Mouse (Mus musculus) forebrain, embryonic 12.5 days (tissue): ENCODE measurements around the gene Lyrm9. TPM values are rescaled to one million over a fixed set of nuclear protein-coding genes. Genes with fewer than 3 reads are reported as not detected.
A peak's percentile ranks its signal among the peaks of the same experiment; 100 is the strongest.

ENCODE experiments used
- ATAC-seq: fragments of 200-750 bp; cut with Nextera tagmentation; 2 replicates; pipeline ENCODE4 v1.8.0; 2017; ENCODE audit warnings: moderate TSS enrichment; ENCODE audit not compliant: low FRiP score
- H3K27ac ChIP-seq: fragments of 300-500 bp; sonication (generic); 2 replicates; pipeline ENCODE4 v1.5.1; 2016; ENCODE audit warnings: mild to moderate bottlenecking
- H3K27me3 ChIP-seq: fragments of 300-500 bp; sonication (generic); 2 replicates; pipeline ENCODE4 v1.6.1; 2016; ENCODE audit warnings: mild to moderate bottlenecking
- H3K36me3 ChIP-seq: fragments of 300-500 bp; sonication (generic); replicated peaks from 2 replicates; pipeline ENCODE4 v1.6.1; 2016; ENCODE audit warnings: mild to moderate bottlenecking
- H3K4me1 ChIP-seq: fragments of 300-500 bp; sonication (generic); 2 replicates; pipeline ENCODE4 v1.6.1; 2016
- H3K4me2 ChIP-seq: fragments of 300-500 bp; sonication (generic); 2 replicates; pipeline ENCODE4 v1.6.1; 2016; ENCODE audit warnings: mild to moderate bottlenecking, moderate library complexity
- H3K4me3 ChIP-seq: fragments of 300-500 bp; sonication (generic); replicated peaks from 2 replicates; pipeline ENCODE4 v1.5.1; 2016; ENCODE audit warnings: mild to moderate bottlenecking
- H3K9ac ChIP-seq: fragments of 300-500 bp; sonication (generic); 2 replicates; pipeline ENCODE4 v1.6.1; 2016; ENCODE audit warnings: mild to moderate bottlenecking
- H3K9me3 ChIP-seq: fragments of 300-500 bp; sonication (generic); 2 replicates; pipeline ENCODE4 v1.6.1; 2016
- WGBS: fragments of 180-500 bp; shearing (Covaris S2); methylation state at CpG from one replicate; pipeline ENCODE4 v1.1.7; 2016; 5-methylcytosine and 5-hydroxymethylcytosine counted together
- polyA plus RNA-seq: library from polyadenylated mRNA; unstranded; fragments of >200 nt; fragmentation: Nextera tagmentation; extraction: Ambion mirVana; gene quantifications from 2 replicates; pipeline ENCODE4 v1.2.1, GENCODE M21; 2016

The Lyrm9 gene
- polyA plus RNA-seq, 1 experiment from 2014 or later: 24.8 TPM

DNA sequence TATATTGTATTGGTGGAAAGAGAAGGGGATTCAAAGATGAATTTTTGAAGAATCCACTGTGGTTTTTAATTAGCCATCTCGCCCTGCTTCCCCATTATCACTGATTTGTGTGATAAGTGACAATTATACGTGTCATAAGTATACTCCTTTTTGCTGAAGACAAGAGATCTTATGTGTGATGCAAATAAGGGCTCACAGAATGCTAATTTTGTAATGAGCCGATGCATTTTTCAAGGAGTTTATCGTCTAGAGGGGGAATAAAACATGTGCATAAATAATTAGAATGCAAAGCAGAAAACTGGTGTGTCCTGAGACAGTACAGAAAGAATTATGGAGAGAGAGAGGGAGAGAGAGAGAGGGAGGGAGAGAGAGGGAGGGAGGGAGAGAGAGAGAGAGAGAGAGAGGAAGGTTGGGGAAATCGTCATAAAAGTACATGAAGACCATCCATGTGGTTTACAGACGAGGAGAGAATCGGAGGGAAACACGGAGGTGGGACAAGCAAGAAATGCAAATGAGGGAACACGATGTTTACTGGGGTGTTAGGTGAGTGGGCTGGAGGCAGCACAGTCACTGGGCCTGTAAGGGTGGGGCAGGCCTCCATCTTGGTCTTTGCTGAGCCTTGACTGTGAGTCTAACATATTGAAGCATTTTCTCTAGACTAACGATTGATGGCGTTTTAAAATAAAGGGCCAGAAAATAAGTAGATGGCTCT, 8.9 kb upstream of the Lyrm9 start:
- H3K27me3 ChIP-seq: no peaks in the 10 kb centered on the region; the same call in 1 of the 2 replicates
- peak overlapping the region; percentile 89 for H3K27ac ChIP-seq
- peak; percentile 32; the same call in 1 of the 2 replicates for ATAC-seq
- H3K4me1 ChIP-seq: peaks cover 75% of the 10 kb centered on the region
- WGBS: 44% methylated on average over 11 of the region's 11 CpGs
- H3K36me3 ChIP-seq: no peaks in the 10 kb centered on the region
- H3K4me2 ChIP-seq: no peak overlapping the region
- H3K4me3 ChIP-seq: no peak overlapping the region
- no peak overlapping the region for H3K9ac ChIP-seq
- H3K9me3 ChIP-seq: no peaks in the 10 kb centered on the region

DNA sequence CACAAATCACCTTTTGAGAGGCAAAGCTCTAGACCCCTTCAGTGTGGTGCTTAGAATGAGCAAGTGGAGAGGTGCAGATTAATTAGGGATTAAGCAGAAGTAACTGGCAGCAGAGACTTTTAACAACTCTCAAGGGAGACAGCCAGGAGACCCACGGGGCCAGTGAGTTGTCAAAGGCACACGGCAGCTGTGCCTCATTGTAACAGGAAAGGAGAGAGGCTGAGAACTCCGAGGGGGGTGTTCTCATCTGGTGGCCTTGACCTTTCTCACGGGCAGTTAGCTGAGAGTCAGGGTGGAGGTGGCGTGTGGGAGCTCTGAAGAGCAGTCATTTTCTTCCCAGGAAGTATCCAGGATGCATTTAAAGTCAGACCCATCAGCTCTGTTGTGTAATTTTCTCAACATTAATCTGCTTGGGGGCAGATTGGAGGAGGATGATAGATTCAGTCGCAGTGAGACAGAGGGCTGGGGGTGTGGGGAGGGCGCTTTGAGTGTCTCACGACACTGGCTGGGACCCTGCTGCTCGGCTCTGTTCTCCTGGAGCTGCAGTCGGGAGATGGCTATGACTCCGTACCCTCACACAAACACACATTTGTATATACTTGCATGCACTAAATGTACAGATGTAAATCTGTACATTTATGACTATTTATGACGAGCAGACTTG, 5.9 kb upstream of the Lyrm9 start:
- WGBS: 19% methylated on average over 12 of the region's 12 CpGs
- Histone ChIP-seq H3K9ac (no peak overlapping the region), H3K4me2 (peak overlapping the region; percentile 8; the same call in 1 of the 2 replicates), H3K27ac (peak overlapping the region; percentile 59), H3K27me3 (no peaks in the 10 kb centered on the region; the same call in 1 of the 2 replicates), H3K36me3 (no peaks in the 10 kb centered on the region), H3K4me3 (no peak overlapping the region), H3K9me3 (no peaks in the 10 kb centered on the region), H3K4me1 (peaks cover 70% of the 10 kb centered on the region)
- ATAC-seq: 0 out of 2 replicates have a peak, but pooled peaks have one; percentile 27

DNA sequence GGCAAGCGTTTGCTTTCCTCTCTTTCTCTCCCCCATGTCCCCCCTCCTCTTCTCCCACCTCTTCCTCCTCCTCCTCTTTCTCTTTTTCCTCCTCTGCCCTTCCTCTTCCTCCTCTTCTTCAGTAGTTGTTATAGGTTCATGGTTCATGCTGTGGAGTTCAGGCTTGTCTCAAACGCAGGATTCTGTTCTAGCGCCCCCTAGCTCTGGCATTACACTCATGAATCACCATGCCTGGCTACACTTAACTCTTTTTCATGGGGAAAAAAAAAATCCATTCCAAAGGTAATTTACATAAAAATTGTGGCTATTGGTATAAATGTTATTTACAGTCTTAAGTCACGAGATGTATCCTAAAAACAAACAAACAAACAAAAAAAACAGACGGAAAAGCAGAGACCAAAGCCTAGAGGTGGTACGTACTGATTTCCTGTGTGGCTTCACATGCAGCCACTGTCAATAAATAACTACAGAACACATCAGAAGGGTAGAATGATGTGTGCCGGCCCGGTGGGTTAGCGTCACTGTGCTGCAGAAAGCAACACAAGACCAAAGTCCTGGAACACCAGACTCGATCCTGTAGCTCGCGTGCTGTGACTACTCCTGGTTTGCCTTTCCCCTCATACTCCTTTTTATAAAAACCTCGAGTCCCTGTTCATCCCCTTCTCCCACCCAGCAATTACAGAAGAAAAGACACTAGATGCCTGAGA, 3.4 kb upstream of the Lyrm9 start:
- no peak for ATAC-seq
- no peak overlapping the region for H3K4me2 ChIP-seq
- H3K9ac ChIP-seq: no peak overlapping the region
- WGBS: 59% methylated on average over 13 of the region's 13 CpGs
- no peaks in the 10 kb centered on the region for H3K9me3 ChIP-seq
- no peak overlapping the region for H3K27ac ChIP-seq
- H3K4me3 ChIP-seq: no peak overlapping the region
- peaks cover 65% of the 10 kb centered on the region for H3K4me1 ChIP-seq
- no peaks in the 10 kb centered on the region; the same call in 1 of the 2 replicates for H3K27me3 ChIP-seq
- no peaks in the 10 kb centered on the region for H3K36me3 ChIP-seq

DNA sequence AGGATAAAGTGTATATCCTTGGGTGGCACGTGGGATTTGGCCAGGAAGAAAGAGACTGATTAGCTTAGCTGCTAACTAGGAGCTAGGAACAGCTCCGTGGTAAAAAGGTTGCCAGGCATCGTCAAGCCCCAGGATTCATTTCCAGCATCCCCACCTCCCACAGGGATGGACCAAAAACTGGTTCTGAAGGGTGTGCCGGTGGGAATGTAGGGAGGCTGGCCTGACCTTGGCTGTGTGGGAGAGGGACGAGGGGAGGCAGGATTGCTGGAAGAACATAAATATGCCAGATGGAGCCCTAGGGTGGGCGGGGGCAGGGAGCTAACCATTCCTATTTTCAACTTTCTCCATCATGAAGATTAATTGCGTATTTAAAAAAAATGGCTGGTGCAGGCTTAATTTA, 1.2 kb downstream of the Lyrm9 start:
- 0 out of 2 replicates have a peak, but pooled peaks have one; percentile 1 for ATAC-seq
- Histone ChIP-seq H3K4me1 (peaks cover 41% of the 10 kb centered on the region), H3K9ac (0 out of 2 replicates have a peak overlapping the region, but pooled peaks have one; percentile 73), H3K27ac (no peak overlapping the region), H3K27me3 (no peaks in the 10 kb centered on the region), H3K4me3 (peak overlapping the region; percentile 69; the same call in 1 of the 2 replicates), H3K9me3 (no peaks in the 10 kb centered on the region), H3K4me2 (peak overlapping the region; percentile 67), H3K36me3 (no peaks in the 10 kb centered on the region)
- 34% methylated on average over 7 of the region's 7 CpGs for WGBS

DNA sequence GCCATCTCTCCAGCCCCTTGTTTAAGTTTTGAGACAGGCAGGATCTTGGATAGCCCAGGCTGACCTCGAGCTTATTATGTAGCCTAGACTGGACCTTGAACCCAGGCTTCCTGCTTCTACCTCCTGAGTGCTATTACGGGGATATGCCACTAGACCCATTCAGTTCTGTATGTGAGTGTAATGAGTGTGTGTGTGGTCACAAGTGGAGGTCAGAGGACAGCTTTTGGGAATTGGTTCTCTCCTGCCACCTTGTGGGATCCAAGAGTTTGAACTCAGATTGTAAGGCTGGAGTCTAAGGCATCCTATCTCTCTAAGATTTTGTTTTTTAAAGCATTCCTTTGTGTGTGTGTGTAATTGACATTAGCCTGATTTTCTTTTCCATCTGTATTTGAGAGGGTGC, 2.0 kb downstream of the Lyrm9 start:
- H3K9me3 ChIP-seq: no peaks in the 10 kb centered on the region
- ATAC-seq: no peak
- peaks cover 42% of the 10 kb centered on the region for H3K4me1 ChIP-seq
- H3K9ac ChIP-seq: no peak overlapping the region
- WGBS: 44% methylated on average over 2 of the region's 2 CpGs
- H3K4me2 ChIP-seq: no peak overlapping the region
- H3K4me3 ChIP-seq: no peak overlapping the region
- H3K27me3 ChIP-seq: no peaks in the 10 kb centered on the region
- no peak overlapping the region for H3K27ac ChIP-seq
- H3K36me3 ChIP-seq: no peaks in the 10 kb centered on the region

DNA sequence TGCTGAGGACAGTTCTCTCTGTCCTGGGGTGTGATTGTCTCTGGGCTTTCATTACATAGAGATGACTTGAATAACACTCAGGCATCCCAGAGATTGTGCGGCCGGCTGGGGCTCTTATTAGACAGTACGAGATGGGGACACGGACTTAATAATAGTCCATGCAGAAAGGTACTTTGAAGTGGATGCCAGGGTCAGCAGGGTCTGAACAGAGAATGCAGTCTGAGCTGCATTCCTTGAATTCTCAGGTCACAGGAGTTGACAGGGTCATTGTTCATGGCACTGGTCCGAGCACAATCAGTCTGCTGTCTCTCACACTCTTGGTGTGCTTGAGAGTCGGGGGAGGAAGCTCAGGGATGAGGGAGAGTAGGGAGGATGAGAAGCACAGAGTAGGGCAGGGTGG, 3.0 kb downstream of the Lyrm9 start:
- Histone ChIP-seq H3K4me1 (peaks cover 32% of the 10 kb centered on the region), H3K27ac (no peak overlapping the region), H3K4me2 (no peak overlapping the region)

DNA sequence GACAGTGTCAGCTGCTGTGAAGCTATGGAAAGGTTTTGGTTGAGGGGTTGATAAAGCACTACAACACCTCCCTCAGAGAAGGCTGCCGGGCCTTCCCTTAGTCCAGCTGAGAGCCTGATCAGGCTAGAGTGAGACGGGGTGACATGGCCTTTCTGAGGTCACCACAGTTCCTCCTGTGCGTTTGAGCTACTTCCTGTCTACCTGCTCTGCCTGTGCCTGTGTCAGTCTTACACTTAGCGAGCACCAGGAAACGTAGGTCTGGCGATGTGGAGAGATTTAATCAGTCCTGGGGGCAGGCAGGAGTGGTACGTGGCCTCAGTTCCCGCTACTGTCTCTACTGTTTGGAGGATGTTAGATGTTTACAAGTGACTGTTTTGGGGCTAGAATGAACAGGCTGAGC, 3.8 kb downstream of the Lyrm9 start:
- no peaks in the 10 kb centered on the region for H3K9me3 ChIP-seq
- WGBS: 69% methylated on average over 8 of the region's 8 CpGs
- H3K4me3 ChIP-seq: no peak overlapping the region
- H3K36me3 ChIP-seq: no peaks in the 10 kb centered on the region
- H3K4me1 ChIP-seq: peaks cover 32% of the 10 kb centered on the region
- no peaks in the 10 kb centered on the region for H3K27me3 ChIP-seq
- no peak overlapping the region for H3K9ac ChIP-seq
- no peak overlapping the region for H3K27ac ChIP-seq
- ATAC-seq: no peak
- no peak overlapping the region for H3K4me2 ChIP-seq

More for the DNA sequence above, 3.0 kb downstream of the Lyrm9 start:
- Histone ChIP-seq H3K4me3 (no peak overlapping the region), H3K27me3 (no peaks in the 10 kb centered on the region), H3K36me3 (no peaks in the 10 kb centered on the region), H3K9me3 (no peaks in the 10 kb centered on the region), H3K9ac (no peak overlapping the region; the same call in 1 of the 2 replicates)
- WGBS: 5% methylated on average over 6 of the region's 6 CpGs
- no peak for ATAC-seq

DNA sequence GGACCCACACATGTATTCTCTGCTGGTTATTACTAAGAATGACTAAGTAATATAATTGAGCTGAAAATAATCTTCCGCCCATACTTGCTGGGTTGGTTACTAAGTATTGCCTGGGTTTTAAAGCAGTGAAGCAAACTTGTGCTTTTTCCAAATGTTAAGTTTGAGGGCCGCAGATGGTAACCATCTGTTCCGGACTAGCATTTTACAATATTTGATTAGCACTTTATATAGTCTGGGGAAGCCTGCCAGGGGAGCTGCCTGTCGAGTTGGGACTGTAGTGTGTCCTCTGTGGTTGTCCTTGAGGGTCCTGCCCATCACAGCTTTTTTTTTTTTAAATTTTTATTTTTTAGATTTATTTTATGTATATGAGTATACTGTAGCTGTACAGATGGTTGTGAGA, 5.3 kb downstream of the Lyrm9 start:
- 79% methylated on average over 4 of the region's 4 CpGs for WGBS
- peaks cover 21% of the 10 kb centered on the region for H3K4me1 ChIP-seq
- ATAC-seq: no peak

DNA sequence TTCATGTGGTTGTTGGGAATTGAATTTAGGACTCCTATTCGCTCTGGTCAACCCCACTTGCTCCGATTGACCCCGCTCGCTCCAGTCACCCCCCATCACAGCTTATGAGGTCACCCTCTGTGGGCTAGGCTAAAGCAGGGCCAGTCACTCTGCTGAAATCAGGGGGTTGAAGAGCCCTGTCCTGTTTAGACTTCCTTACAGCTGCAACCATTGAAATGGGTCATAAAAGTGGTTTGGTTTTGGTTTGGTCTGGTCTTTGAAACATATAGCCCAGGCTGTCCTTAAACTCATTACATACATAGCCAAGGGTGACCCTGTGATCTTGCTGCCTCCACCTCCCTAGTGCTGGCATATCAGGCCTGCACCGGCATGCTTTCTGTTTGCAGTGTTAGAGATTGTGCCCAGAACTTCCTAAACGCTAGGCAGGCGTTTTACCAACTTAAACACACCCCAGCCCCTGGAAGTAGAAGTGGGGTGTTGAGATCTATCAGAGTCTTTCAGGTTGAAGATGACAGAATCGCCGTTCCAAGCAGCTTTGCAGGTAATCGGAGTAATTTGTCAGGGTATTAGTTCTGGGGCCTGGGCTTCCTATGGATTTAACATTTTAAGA, 5.8 kb downstream of the Lyrm9 start:
- Histone ChIP-seq H3K4me1 (peaks cover 16% of the 10 kb centered on the region), H3K27ac (no peak overlapping the region), H3K4me3 (no peak overlapping the region), H3K4me2 (no peak overlapping the region), H3K9ac (no peak overlapping the region), H3K36me3 (no peaks in the 10 kb centered on the region), H3K27me3 (no peaks in the 10 kb centered on the region), H3K9me3 (no peaks in the 10 kb centered on the region)
- WGBS: 92% methylated on average over 10 of the region's 10 CpGs
- no peak for ATAC-seq

More for the DNA sequence above, 5.3 kb downstream of the Lyrm9 start:
- no peaks in the 10 kb centered on the region for H3K27me3 ChIP-seq
- H3K27ac ChIP-seq: no peak overlapping the region
- H3K9ac ChIP-seq: no peak overlapping the region
- H3K4me2 ChIP-seq: no peak overlapping the region
- no peaks in the 10 kb centered on the region for H3K9me3 ChIP-seq
- H3K4me3 ChIP-seq: no peak overlapping the region
- H3K36me3 ChIP-seq: no peaks in the 10 kb centered on the region

DNA sequence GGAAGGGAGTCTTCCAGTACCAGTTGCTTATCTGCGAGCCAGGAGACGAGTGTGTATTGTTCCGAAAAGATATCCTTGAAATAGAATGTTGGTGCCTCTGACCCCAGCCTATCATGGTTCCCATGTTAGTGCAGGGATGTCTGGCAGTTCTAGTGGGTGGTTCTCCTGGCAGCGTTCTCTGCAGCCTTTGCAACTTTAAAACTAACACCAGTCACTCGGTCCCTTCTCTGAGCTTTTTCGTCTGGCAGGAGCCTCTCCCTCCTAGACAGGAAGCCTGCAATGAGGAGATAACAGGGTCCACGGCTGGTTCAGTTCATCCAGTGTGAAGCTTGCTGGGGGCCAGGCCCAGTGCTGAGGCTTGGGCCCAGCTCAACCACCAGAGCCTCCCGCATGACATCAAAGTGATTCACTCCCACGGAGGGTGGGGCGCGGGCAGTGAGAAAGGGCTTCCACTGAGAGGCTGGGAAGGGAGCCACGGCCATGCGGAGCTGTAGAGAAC, 6.5 kb downstream of the Lyrm9 start:
- no peak overlapping the region for H3K4me2 ChIP-seq
- H3K4me1 ChIP-seq: peaks cover 10% of the 10 kb centered on the region
- H3K9me3 ChIP-seq: no peaks in the 10 kb centered on the region
- H3K27ac ChIP-seq: no peak overlapping the region
- H3K36me3 ChIP-seq: no peaks in the 10 kb centered on the region
- 83% methylated on average over 13 of the region's 13 CpGs for WGBS
- no peaks in the 10 kb centered on the region for H3K27me3 ChIP-seq
- no peak for ATAC-seq
- no peak overlapping the region for H3K4me3 ChIP-seq
- H3K9ac ChIP-seq: no peak overlapping the region

DNA sequence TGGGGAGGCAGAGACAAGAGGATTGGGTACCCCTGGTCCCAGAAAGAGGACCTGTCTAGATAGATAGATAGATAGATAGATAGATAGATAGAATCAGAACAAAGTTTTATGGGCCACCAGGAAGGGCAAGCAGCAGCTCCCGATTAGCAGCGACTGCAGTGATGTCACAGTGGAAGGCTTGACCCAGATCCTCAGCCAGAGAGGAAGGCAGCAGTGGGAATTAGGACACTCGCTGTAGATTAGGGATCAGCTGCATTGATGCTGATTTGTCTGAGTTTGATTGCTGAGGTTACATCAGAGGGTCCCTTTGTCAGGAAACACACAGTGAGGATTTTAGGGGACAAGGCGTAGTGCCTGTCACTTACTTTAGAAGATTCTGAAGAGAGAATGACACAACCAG, 10.1 kb downstream of the Lyrm9 start:
- peaks cover 8% of the 10 kb centered on the region; the same call in 1 of the 2 replicates for H3K4me1 ChIP-seq
- no peaks in the 10 kb centered on the region for H3K9me3 ChIP-seq
- peaks cover 11% of the 10 kb centered on the region; the same call in 1 of the 2 replicates for H3K36me3 ChIP-seq
- WGBS: 83% methylated on average over 4 of the region's 4 CpGs
- no peak overlapping the region for H3K27ac ChIP-seq
- H3K27me3 ChIP-seq: no peaks in the 10 kb centered on the region
- H3K4me3 ChIP-seq: no peak overlapping the region
- no peak for ATAC-seq
- no peak overlapping the region for H3K9ac ChIP-seq
- H3K4me2 ChIP-seq: no peak overlapping the region

DNA sequence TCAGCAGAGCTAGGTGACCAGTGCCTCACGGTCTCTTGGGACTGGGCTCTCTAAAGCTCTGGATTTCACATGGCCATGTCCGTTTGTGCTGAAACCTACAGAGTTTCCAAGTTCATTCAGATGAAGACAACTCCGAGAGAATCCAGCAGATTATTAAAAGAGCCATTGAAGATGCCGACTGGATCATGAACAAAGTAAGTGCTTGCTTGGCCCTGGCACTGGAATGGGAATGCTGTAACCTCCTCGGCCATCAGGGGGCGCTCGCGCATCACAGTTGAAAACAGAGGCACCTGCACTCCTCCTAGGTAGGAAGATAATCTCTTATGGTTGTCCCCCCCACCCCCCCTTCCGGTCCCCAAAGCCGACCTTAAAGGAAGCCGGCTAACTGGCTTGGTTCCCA, 11.6 kb downstream of the Lyrm9 start:
- Histone ChIP-seq H3K9me3 (no peaks in the 10 kb centered on the region), H3K9ac (no peak overlapping the region), H3K27me3 (no peaks in the 10 kb centered on the region), H3K27ac (no peak overlapping the region), H3K4me3 (no peak overlapping the region), H3K4me2 (no peak overlapping the region), H3K4me1 (peaks cover 8% of the 10 kb centered on the region; the same call in 1 of the 2 replicates), H3K36me3 (peaks cover 11% of the 10 kb centered on the region; the same call in 1 of the 2 replicates)
- ATAC-seq: no peak
- 11% methylated on average over 11 of the region's 11 CpGs for WGBS
